Mouse (Mus musculus) small intestine, adult 2 months (tissue): Measurements from ENCODE around the gene Dnaja4. TPM values are rescaled to one million over a fixed set of nuclear protein-coding genes. Genes with fewer than 3 reads are reported as not detected.

Experiments used
- H3K27ac ChIP-seq: fragments of 200-500 bp; 2 replicates; pipeline ENCODE4 v1.5.1; 2012; ENCODE audit warnings: low read depth, low read length, control low read depth, inconsistent platforms; ENCODE audit not compliant: insufficient read depth
- H3K27me3 ChIP-seq: fragments of 200-500 bp; 2 replicates; pipeline ENCODE4 v1.6.1; 2012; ENCODE audit warnings: mild to moderate bottlenecking, moderate library complexity, low read length, inconsistent platforms; ENCODE audit not compliant: control insufficient read depth, insufficient read depth
- H3K36me3 ChIP-seq: fragments of 200-500 bp; 2 replicates; pipeline ENCODE4 v1.6.1; 2012; ENCODE audit warnings: mild to moderate bottlenecking, low read length, control low read depth, inconsistent platforms; ENCODE audit not compliant: control insufficient read depth, insufficient read depth
- H3K4me1 ChIP-seq: fragments of 200-500 bp; 2 replicates; pipeline ENCODE4 v1.6.1; 2012; ENCODE audit warnings: low read length, inconsistent platforms, mixed read lengths; ENCODE audit not compliant: control insufficient read depth, insufficient read depth, insufficient read length
- H3K4me3 ChIP-seq: fragments of 200-500 bp; 2 replicates; pipeline ENCODE4 v1.5.1; 2012; ENCODE audit warnings: low read depth, mild to moderate bottlenecking, control low read depth, inconsistent platforms, low read length, moderate library complexity
- CTCF ChIP-seq: fragments of 200-500 bp; IDR thresholded peaks from 2 replicates; pipeline ENCODE4 v1.5.1; 2012; ENCODE audit warnings: low read depth, mild to moderate bottlenecking, control low read depth, inconsistent platforms, low read length, moderate library complexity, mixed read lengths; ENCODE audit not compliant: insufficient replicate concordance, insufficient read length; ENCODE audit errors: extremely low read depth
- POLR2A ChIP-seq: fragments of 200-500 bp; IDR thresholded peaks from 2 replicates; pipeline ENCODE4 v1.6.1; 2012; ENCODE audit warnings: low read depth, mild to moderate bottlenecking, control low read depth, inconsistent platforms, low read length, moderate library complexity
- WGBS: fragments of 180-500 bp; shearing (Covaris S2); methylation state at CpG from one replicate; pipeline ENCODE4 v1.1.7; 2018; 5-methylcytosine and 5-hydroxymethylcytosine counted together
- polyA plus RNA-seq: library from polyadenylated mRNA; depleted of rRNA; stranded (reverse); fragments of >200 nt; gene quantifications from 2 replicates; pipeline ENCODE4 v1.2.3, GENCODE M21; 2012

Gene Dnaja4
- polyA plus RNA-seq, 1 experiment: 1.2 TPM

- Histone ChIP-seq H3K4me1 (no peaks in the 10 kb centered on the region), H3K4me3 (no peak overlapping the region), H3K27me3 (no peaks in the 10 kb centered on the region), H3K36me3 (no peaks in the 10 kb centered on the region), H3K27ac (no peak overlapping the region)
- TF ChIP-seq POLR2A (no peak), CTCF (no peak)
- WGBS: 74% methylated on average over 9 of the region's 9 CpGs
Observed at GRCm38 (mm10) chr9:54664358-54664757, 34.3 kb upstream of the Dnaja4 start.

DNA sequence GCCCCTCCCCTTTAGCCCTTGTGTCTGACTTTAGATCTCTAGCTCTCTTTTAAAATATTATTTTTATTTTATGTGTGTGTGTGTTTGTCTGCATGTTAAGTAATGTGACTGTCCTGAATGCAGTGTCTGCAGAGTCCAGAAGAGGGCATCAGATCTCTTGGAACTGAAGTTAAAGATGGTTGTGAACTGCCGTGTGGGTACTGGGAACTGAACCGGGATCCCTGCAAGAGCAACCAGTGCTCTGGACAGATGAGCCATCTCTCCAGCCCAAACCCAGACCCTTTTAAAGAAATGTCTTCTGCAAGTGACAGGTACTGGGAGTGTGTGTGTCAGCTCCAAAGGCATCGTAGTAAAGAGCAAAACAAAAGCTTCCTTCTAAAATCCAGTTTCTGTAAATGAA, 32.6 kb upstream of the Dnaja4 start:
- 93% methylated on average over 3 of the region's 3 CpGs for WGBS
- no peaks in the 10 kb centered on the region for H3K36me3 ChIP-seq
- H3K4me3 ChIP-seq: no peak overlapping the region
- H3K27me3 ChIP-seq: no peaks in the 10 kb centered on the region
- no peak overlapping the region for H3K27ac ChIP-seq
- no peaks in the 10 kb centered on the region for H3K4me1 ChIP-seq
- TF ChIP-seq CTCF: no peak
- no peak for TF ChIP-seq POLR2A

DNA sequence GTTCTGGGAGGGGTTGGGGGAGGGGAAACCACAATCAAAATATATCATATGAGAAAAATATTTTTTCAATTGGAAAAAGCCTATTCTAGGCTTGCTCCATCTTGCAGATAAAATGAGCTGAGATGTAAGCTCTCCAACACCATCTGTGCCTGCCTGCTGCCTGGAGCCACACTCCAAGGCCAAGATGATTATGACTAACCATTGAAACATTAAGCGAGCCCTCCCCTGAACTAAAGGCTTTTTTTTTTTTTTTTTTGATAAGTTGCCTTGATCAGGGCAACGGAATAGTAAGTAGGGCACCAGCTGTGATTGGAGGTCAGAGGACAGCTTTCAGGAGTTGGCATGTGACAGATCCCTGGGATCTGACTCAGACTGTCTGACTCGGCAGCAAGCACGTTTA, 30.2 kb upstream of the Dnaja4 start:
- Histone ChIP-seq H3K27me3 (no peaks in the 10 kb centered on the region), H3K36me3 (no peaks in the 10 kb centered on the region), H3K27ac (no peak overlapping the region), H3K4me3 (no peak overlapping the region), H3K4me1 (no peaks in the 10 kb centered on the region)
- WGBS: 40% methylated on average over 4 of the region's 4 CpGs
- no peak for TF ChIP-seq POLR2A
- no peak for TF ChIP-seq CTCF

DNA sequence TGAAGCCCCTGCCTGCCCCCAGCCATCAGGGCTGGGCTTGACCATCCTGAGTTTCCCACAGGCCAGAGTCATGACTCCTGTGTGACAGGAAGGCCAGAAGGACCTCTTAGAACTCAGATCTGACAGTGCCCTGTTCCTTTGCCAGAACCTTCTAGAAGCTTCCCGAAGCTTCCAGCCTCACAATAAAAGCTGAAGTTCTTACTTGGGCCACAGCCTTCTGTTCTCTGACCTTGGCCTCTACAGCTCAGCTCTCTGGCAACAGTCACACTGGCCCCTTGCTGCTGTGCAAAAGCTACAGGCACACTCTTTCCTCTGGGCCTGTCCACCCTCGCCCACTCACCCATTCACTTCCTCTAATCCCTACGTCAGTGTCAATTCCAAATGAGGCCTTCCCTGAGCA, 26.7 kb upstream of the Dnaja4 start:
- no peak overlapping the region for H3K4me3 ChIP-seq
- no peak overlapping the region for H3K27ac ChIP-seq
- no peaks in the 10 kb centered on the region for H3K36me3 ChIP-seq
- 86% methylated on average over 3 of the region's 3 CpGs for WGBS
- TF ChIP-seq POLR2A (no peak), CTCF (no peak)
- H3K27me3 ChIP-seq: no peaks in the 10 kb centered on the region
- H3K4me1 ChIP-seq: no peaks in the 10 kb centered on the region

GRCm38 (mm10) chr9:54673887-54674286, 24.8 kb upstream of the Dnaja4 start:
- WGBS: 85% methylated on average over 13 of the region's 13 CpGs
- no peak overlapping the region for H3K4me3 ChIP-seq
- H3K4me1 ChIP-seq: no peaks in the 10 kb centered on the region
- no peaks in the 10 kb centered on the region for H3K36me3 ChIP-seq
- no peak for TF ChIP-seq POLR2A
- TF ChIP-seq CTCF: no peak
- no peaks in the 10 kb centered on the region for H3K27me3 ChIP-seq
- no peak overlapping the region for H3K27ac ChIP-seq

DNA sequence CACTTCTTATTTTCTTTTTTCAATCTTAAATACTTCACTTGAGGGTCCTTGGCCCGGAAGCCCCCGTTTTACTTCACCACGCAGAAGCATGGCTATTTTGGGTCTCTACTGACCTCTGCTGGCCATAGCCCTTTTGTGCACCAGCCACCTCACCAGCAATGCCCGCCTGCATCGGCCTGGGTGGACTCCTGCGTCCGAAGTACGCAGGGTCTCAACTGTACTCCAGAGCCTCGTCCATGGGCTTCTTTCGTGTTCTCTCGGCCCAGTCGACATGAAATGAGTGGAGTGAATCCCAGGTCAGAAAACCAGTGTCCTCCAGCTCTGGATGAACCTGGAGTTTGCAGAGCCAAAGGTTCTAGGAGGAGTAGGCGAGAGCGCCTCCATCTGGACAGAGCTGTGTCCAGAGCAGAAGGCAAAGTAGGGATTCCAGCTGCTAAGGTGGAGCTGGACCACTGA, 22.1 kb upstream of the Dnaja4 start:
- Histone ChIP-seq H3K36me3 (no peaks in the 10 kb centered on the region), H3K4me3 (peak overlapping the region; percentile 49), H3K4me1 (no peaks in the 10 kb centered on the region), H3K27ac (no peak overlapping the region), H3K27me3 (no peaks in the 10 kb centered on the region)
- peak; percentile 82; the same call in 1 of the 2 replicates for TF ChIP-seq CTCF
- TF ChIP-seq POLR2A: no peak
- WGBS: 3% methylated on average over 14 of the region's 14 CpGs

DNA sequence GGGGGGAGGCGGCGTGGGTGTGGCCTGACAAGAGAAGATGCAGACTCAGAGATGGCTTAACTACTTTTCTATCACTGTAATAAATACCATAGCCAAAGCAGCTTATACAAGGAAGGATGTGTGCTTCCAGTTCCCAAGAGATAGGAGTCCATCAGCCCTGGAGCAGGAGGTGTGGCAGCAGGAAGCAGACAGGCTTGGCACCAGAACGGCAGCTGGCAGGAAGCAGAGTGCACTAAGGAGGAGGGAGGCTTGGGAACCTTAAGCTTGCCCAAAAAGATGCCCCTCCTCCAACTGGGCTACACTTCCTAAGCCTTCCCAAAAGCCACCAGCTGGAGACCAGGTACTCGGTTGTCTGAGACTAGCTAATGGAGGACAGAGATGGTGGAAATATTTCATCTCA, 15.8 kb upstream of the Dnaja4 start:
- no peak overlapping the region for H3K27ac ChIP-seq
- TF ChIP-seq CTCF (no peak), POLR2A (no peak)
- H3K4me1 ChIP-seq: no peaks in the 10 kb centered on the region
- WGBS: 16% methylated on average over 4 of the region's 4 CpGs
- no peaks in the 10 kb centered on the region for H3K36me3 ChIP-seq
- H3K4me3 ChIP-seq: no peak overlapping the region
- H3K27me3 ChIP-seq: no peaks in the 10 kb centered on the region

DNA sequence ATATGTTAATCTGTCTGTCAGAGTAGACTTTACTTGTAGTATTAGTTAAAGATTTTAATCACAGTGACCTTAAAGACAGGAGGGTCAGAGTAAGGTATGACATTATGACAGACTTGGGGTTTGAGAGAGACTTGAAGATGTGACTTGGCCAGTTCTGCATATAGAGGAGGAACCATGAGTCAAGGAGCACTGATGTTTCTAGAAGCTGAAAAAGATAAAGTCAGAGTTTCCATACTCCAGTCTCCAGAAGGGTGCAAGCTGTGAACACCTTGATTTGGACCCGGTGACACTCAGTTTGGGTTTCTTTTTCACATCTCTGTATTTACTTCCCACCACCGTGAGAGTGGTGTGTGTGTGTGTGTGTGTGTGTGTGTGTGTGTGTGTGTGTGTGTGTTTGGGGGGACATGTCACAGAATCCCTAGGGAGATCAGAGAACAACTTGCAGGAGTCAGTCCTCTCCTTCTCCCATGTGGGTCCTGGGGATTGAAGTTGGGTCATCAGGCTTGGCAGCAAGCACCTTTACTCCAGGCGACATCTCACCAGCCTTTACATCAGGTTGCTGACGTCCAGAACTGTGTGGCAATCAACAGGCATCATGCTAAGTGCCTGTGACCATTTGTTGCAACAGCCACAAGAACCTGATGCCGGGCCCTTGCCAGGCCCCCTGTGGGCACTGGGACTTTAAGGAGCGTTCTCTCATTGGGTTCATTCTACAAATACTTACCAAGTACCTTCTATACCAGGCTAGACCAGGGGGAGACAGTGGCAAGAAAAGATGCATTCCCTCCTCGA, 14.7 kb upstream of the Dnaja4 start:
- H3K27ac ChIP-seq: no peak overlapping the region
- H3K36me3 ChIP-seq: no peaks in the 10 kb centered on the region
- no peaks in the 10 kb centered on the region for H3K4me1 ChIP-seq
- TF ChIP-seq CTCF (no peak), POLR2A (no peak)
- no peaks in the 10 kb centered on the region for H3K27me3 ChIP-seq
- WGBS: 82% methylated on average over 7 of the region's 7 CpGs
- no peak overlapping the region for H3K4me3 ChIP-seq
